Mouse (Mus musculus) right cerebral cortex, adult 18-20 months (tissue): ENCODE data around the gene Gng13.

ENCODE experiments used
- DNase-seq: peaks from one replicate; pipeline ENCODE4 v3.0.0; 2022; ENCODE audit warnings: mixed read lengths

Gng13 gene

GRCm38 (mm10) chr17:25716711-25717637, at the start of gene Gng13:
Gng13 (plus strand) TSS chr17:25717171.
- peak; percentile 53 for DNase-seq

GRCm38 (mm10) chr17:25668481-25669055, 48.4 kb upstream of the Gng13 start:
- DNase-seq: no peak

- peak; percentile 22 for DNase-seq
Observed at GRCm38 (mm10) chr17:25672982-25673381, 44.0 kb upstream of the Gng13 start.

GRCm38 (mm10) chr17:25677969-25678368, 39.0 kb upstream of the Gng13 start:
- no peak for DNase-seq

GRCm38 (mm10) chr17:25679818-25680217, 37.2 kb upstream of the Gng13 start:
- DNase-seq: no peak

- no peak for DNase-seq
Observed at GRCm38 (mm10) chr17:25681636-25682035, 35.3 kb upstream of the Gng13 start.

- DNase-seq: no peak
Observed at GRCm38 (mm10) chr17:25686323-25686722, 30.6 kb upstream of the Gng13 start.

- DNase-seq: no peak
Observed at GRCm38 (mm10) chr17:25688922-25689321, 28.0 kb upstream of the Gng13 start.

- no peak for DNase-seq
Observed at GRCm38 (mm10) chr17:25696263-25696662, 20.7 kb upstream of the Gng13 start.

- peak; percentile 77 for DNase-seq
Observed at GRCm38 (mm10) chr17:25698446-25698845, 18.5 kb upstream of the Gng13 start.

- DNase-seq: no peak
Observed at GRCm38 (mm10) chr17:25700863-25701496, 16.0 kb upstream of the Gng13 start.

- DNase-seq: no peak
Observed at GRCm38 (mm10) chr17:25709994-25710393, 7.0 kb upstream of the Gng13 start.

- no peak for DNase-seq
Observed at GRCm38 (mm10) chr17:25711136-25711535, 5.8 kb upstream of the Gng13 start.

- DNase-seq: no peak
Observed at GRCm38 (mm10) chr17:25715627-25716026, 1.3 kb upstream of the Gng13 start.

- DNase-seq: no peak
Observed at GRCm38 (mm10) chr17:25716130-25716529, 841 bp upstream of the Gng13 start.

- no peak for DNase-seq
Observed at GRCm38 (mm10) chr17:25717691-25718090, 720 bp downstream of the Gng13 start.

- no peak for DNase-seq
Observed at GRCm38 (mm10) chr17:25721476-25721875, 4.5 kb downstream of the Gng13 start.

- DNase-seq: no peak
Observed at GRCm38 (mm10) chr17:25723470-25723869, 6.5 kb downstream of the Gng13 start.

- DNase-seq: no peak
Observed at GRCm38 (mm10) chr17:25723919-25724318, 6.9 kb downstream of the Gng13 start.

- DNase-seq: no peak
Observed at GRCm38 (mm10) chr17:25725264-25725663, 8.3 kb downstream of the Gng13 start.

- DNase-seq: peak; percentile 100
Observed at GRCm38 (mm10) chr17:25727265-25728008, 10.5 kb downstream of the Gng13 start, which contains the start of the genes Chtf18 and Rpusd1. Chtf18 (minus strand) TSS chr17:25727419. Rpusd1 (plus strand) TSS chr17:25727670.

- DNase-seq: no peak
Observed at GRCm38 (mm10) chr17:25728009-25728270, 11.0 kb downstream of the Gng13 start.

GRCm38 (mm10) chr17:25732082-25732481, 15.1 kb downstream of the Gng13 start:
- peak; percentile 80 for DNase-seq
